Mouse (Mus musculus) gastrocnemius, adult 8-10 months (tissue): ENCODE data around the gene Tff1. TPM values are rescaled to one million over a fixed set of nuclear protein-coding genes. Genes with fewer than 3 reads are reported as not detected.

Experiments used
- DNase-seq, 2 experiments: peaks; one replicate each; pipeline ENCODE4 v3.0.0; 2022; ENCODE audit warnings: low spot score in 2 of 2
- total RNA-seq, 4 experiments: library from RNA; stranded (reverse); gene quantifications; 2 replicates each; pipeline ENCODE4 v1.2.4; 2022

Gene Tff1
- total RNA-seq, 4 experiments from 2014 or later: not detected

- no peak for DNase-seq
Measured at GRCm38 (mm10) chr17:31153785-31154184, 11.3 kb downstream of the Tff1 start.

GRCm38 (mm10) chr17:31152966-31153499 lies 12.0 kb downstream of the Tff1 start:
- no peak for DNase-seq

DNA sequence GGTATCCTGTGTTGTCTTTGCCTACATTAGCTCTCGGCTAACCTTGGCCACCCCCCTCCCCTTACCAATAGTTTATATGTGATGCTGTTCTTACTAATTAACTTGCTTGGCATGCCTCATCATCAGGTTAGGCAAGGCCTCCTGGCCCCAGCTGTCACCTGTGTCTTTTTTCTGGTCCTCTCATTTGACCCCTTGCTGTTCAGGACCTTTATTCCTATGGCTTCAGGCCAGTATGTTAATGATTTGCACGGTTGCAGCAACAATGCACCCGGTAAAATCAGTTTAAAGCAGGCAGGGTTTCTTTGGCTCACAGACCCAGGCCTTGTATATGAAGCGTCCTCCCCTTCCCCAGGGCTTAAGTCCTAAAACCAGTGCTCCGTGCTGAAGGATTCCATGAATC lies 12.6 kb downstream of the Tff1 start:
- no peak for DNase-seq

DNA sequence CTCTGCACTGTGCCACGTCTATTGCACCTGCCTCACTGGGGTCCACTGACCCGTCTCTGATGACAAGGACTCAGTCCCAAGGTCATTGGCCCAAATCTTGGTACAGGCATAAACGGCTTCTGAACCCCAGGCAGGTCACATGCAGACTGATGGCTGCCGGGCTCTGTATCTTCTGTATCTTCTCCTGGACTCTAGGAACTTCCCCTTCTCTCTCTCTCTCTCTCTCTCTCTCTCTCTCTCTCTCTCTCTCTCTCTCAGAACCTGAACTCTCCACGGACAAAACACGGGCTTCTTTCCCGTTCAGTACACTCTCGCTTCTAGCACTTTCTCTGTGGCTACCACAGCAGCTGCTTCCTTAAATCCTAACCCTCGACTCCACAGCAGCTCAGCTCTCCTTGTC lies 19.1 kb downstream of the Tff1 start:
- DNase-seq: no peak

DNA sequence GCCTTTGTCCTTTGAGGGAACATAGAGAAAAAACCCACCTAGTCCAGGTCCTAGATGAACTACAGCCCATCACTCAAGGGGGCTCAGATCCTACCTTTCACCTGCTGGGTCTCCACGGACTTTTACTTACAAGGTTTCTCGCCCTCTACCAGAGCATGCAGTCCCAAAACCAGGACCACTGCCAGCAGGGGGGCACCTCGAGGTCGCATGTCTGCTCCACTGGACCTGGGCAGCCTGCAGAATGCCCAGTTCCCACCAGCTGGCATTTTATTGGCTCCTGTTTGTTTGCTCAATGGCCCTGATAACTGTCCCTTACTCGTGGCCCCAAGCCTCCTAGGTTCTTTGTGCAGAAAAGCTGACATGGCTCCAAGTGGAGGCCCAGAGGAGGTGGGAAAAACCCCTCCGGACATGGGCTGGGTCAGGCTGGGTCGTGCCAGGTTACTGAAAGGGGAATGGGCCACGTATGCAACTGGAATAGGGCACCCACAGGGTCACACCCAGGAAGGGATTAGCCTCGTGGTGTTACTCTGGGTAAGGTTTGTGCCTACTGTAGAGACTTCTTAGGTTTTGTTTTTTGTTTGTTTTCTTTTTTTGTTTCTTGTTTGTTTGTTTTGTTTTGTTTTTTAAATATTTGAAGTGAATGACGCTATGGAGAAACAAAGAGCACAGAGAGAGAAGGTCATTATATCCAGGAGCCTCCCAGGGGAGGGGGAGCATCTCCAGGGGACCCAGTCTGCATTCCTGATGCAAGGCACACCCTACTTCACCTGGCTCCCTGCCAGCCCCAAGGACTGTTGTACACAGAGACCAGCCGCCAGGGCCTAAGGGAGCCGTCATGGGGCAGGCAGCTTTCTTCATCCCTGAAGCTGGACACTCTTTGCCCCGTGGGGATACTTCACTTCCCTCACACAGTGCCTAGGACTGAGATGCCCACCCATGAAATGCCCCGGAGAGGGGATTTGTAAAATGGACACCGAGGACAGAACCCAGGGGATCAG lies 20.7 kb downstream of the Tff1 start, which contains the start of gene Tff2:
TSS of gene Tff2 (minus strand) at position 243 of the 998 bp plus-strand sequence.
- no peak for DNase-seq

DNA sequence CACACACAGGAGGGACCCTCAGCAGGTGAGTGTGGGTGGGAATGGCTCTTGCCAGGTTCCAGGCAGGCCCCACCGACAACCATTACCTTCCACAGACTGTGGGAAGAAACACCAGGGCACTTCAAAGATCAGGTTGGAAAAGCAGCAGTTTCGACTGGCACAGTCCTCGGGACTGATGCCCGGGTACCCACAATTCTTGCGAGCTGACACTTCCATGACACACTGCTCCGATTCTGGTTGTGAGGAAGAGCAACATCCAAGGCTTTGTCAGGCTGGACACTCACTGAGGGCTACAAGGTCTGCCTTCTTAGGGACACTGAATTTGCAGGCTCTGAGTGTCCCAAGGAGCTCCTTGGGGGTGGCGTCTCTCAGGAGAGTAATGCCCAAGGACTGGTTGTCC lies 23.0 kb downstream of the Tff1 start:
- no peak for DNase-seq

DNA sequence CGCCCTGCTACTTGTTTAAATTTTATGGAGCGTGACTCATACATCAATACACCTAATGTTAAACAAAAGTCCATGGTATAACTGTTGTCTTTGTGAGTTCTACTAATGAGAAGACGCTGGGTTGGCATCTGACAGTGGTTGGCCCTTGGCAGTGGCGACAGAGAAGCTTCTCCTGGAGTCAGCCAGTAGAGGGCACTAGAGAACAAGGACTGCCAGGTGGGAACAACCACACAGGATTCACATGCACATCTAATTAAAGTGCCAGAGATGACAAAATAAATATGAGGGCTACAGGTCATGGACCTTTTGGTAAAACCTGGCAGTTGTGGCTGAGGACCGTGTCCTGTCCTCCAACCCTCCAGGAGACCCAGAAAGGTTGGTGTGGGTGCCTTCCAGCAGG lies 26.7 kb downstream of the Tff1 start:
- DNase-seq: no peak

DNA sequence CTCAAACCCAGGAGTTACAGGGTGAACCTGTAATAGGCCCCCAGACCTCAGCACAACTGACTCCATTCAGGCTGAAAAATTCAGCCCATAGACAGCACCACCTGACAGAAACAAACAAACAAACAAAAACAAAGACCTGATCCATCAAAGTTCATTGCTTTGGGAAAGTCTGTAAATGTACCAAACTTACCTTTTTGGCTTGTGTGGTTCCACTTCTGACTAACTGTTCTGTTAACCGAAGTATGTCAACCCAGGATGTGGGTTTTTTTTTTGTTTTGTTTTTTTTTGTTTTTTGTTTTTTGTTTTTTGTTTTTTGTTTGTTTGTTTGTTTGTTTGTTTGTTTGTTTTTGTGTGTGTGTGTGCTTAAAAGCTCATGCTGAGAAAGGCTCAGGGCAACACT lies 28.3 kb downstream of the Tff1 start:
- no peak for DNase-seq

GRCm38 (mm10) chr17:31136291-31136690 lies 28.8 kb downstream of the Tff1 start:
- DNase-seq: no peak

GRCm38 (mm10) chr17:31134913-31135312 lies 30.2 kb downstream of the Tff1 start:
- no peak for DNase-seq

- DNase-seq: no peak
Measured at GRCm38 (mm10) chr17:31133776-31134175, 31.3 kb downstream of the Tff1 start.

DNA sequence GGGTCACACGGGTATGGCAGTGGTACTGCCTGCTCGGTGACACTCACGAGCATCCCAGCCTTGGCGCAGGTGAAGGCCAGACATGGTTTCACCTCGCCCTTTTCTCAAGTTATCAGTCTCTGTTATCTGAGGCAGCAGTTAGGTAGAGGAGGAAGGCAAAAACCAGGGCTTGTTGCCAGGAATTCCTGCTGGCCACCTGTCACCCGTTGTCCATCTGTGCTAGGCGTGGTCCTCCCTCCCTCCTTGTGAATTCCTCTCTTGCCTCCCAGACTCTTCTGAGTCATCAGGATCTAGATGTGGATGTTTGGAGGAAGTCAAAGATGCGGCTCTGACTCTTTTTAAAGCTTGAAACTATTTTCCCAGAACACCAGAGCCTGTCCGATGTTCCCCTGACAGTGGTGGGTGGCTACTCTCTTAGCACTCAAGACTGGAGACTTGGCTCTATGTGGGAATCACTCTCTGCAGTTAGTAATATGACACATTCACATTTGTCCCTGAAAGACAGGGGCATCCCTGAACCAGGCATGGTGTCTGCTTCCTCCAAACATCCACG lies 33.7 kb downstream of the Tff1 start:
- DNase-seq: no peak

DNA sequence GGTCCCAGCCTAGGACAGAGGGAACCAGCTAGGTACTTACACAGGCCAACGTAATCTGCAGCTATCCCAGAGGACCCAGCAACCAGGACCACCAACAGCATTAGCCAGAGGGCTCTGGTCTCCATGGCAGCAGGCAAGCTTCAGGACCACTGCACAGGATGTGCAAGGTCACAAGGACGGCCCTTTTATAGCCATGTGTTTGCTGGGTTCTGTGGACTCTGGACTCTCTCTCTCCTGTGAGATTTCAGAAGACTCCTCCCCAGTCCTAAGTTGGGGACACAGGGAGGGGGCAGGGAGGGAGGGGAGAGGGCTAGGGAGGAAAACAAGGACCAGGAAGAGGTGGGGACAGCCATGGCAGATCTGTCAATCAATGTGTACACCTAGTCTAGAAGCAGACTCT lies 35.6 kb downstream of the Tff1 start, which contains the start of gene Tff3:
TSS of gene Tff3 (minus strand) at position 195 of the 400 bp plus-strand sequence.
- DNase-seq: no peak

DNA sequence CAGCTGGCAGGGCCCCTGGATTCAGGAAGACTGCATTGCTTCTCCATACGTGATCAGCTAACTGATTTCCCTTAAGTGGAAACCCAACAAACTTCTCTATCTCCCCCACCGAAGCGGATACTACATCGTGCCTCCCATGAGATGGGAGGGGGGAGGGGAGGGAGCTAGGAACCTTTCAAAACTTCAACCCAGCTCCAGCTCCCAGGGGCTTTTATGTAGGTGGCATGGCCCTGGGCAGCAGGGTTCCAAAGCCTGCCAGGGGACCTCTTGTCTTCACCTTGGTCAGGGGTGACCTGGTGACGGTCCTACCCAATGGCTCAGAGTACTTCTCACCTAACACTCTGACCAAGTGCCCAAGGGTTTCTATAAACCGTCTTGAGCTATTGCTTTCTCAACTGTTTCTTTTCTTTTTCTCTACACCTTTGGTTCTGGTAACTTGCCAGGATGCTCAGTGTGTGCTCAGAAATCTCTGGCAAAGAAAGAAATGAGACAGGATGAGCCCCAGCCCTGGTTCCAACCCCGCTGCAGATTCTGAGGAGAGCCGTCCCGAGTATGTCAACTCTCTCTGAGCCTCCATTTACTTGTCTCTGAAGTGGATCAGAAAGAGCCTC lies 36.3 kb downstream of the Tff1 start:
- no peak for DNase-seq

- no peak for DNase-seq
Measured at GRCm38 (mm10) chr17:31125548-31126266, 39.4 kb downstream of the Tff1 start.

DNA sequence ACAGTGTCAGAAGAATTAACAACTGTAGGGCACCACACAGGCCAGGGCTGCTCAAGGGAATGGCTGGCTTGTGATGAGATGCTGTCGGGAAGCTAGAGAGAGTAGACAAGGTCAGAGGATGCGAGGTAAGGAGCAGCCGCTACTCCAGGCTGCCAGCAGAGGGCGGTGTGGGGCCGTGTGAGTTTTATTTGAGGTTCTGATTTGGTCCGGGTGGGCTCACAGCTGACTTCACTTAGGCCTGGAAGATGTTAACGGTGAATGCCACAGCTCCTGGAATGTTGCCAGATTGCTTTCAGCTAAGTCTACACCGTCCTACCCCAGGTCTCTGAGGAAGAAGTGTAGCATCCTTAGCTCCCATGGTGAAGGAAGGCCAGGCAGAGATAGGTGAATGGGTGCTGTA lies 43.1 kb downstream of the Tff1 start:
- peak in 1 of 2 experiments; percentile 9 for DNase-seq

- peak; percentile 47 to 52 for DNase-seq
Measured at GRCm38 (mm10) chr17:31119429-31119828, 45.6 kb downstream of the Tff1 start.

DNA sequence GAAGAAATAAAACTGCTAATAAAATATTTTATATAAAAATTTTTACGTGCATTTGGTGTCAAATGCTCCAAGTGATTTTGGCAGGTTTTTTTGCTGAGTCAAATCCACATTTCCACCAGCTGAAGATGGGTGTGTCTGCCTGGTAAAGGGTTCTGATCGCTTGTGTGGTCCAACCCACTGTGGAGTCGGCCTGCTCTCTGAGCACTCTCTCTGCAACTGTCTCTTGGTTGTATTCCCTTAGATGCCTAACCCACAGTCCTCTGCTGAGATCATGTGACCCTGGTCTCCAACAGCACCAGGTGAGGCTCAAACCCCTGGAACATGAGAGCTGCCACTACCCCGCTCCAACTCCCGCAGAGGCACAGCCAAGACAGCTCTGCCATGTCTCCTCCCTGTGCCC lies 47.1 kb downstream of the Tff1 start:
- DNase-seq: no peak

DNA sequence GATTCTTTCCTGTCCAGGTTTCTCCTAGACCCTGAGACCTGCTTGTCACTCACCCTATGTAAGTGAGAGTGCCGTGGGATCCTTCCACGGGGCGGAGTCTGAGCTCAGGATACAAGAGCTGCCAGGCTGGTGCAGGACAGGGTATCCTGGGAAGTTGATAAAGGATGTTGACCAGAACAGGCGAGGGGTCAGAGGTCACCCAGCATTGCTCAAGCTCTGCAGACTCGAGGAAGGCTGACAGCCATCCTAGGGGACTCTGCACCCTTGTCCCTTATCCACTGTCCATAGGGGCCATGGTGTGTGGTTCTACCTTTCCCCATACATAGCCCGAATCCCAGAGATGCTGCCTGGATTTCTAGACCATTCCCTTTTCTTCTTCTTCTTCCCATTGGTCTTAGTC lies 49.0 kb downstream of the Tff1 start:
- DNase-seq: no peak

GRCm38 (mm10) chr17:31113191-31113856 lies 51.8 kb downstream of the Tff1 start:
- DNase-seq: no peak
